Mouse (Mus musculus): ENCODE data around the gene Atp2c1. TPM values are rescaled to one million over a fixed set of nuclear protein-coding genes. Genes with fewer than 3 reads are reported as not detected.

Gene Atp2c1
- polyA plus RNA-seq, 1 experiment, result 108 TPM

GRCm38 (mm10) chr9:105484338-105485084, 42.6 kb downstream of the Atp2c1 start:
- DNase-seq, result no peak
- no peak for TF ChIP-seq POLR2A (IDR thresholded peaks at IDR 0.05; ENCODE audit: borderline replicate concordance, insufficient read depth, low read length)
- no peak for TF ChIP-seq CTCF (IDR thresholded peaks at IDR 0.05; ENCODE audit: borderline replicate concordance, insufficient read depth, low read depth, low read length)
- 71% methylated on average over 5 of the region's 5 CpGs for WGBS
- peak overlapping the region; percentile 30; the same call in 1 of the 2 replicates for H3K27ac ChIP-seq (ENCODE audit: insufficient read depth, low read length)
- H3K4me3 ChIP-seq (replicated peaks; ENCODE audit: insufficient read depth, low read depth, low read length), result no peak overlapping the region
- no peaks in the 10 kb centered on the region for H3K27me3 ChIP-seq (ENCODE audit: control insufficient read depth, insufficient read depth, low read length)
- peaks cover 8% of the 10 kb centered on the region for H3K4me1 ChIP-seq (ENCODE audit: control insufficient read depth, insufficient read depth, low read length)

GRCm38 (mm10) chr9:105483880-105484279, 43.2 kb downstream of the Atp2c1 start:
- Histone ChIP-seq H3K4me3 (replicated peaks; ENCODE audit: insufficient read depth, low read depth, low read length) (no peak overlapping the region), H3K4me1 (ENCODE audit: control insufficient read depth, insufficient read depth, low read length) (peaks cover 8% of the 10 kb centered on the region), H3K27ac (ENCODE audit: insufficient read depth, low read length) (no peak overlapping the region), H3K27me3 (ENCODE audit: control insufficient read depth, insufficient read depth, low read length) (no peaks in the 10 kb centered on the region)
- TF ChIP-seq CTCF (IDR thresholded peaks at IDR 0.05; ENCODE audit: borderline replicate concordance, insufficient read depth, low read depth, low read length), result no peak
- no peak for TF ChIP-seq POLR2A (IDR thresholded peaks at IDR 0.05; ENCODE audit: borderline replicate concordance, insufficient read depth, low read length)
- DNase-seq, result no peak
- 80% methylated on average over 11 of the region's 11 CpGs for WGBS

GRCm38 (mm10) chr9:105482715-105483510, 44.2 kb downstream of the Atp2c1 start:
- no peak for DNase-seq
- 35% methylated on average over 4 of the region's 4 CpGs for WGBS
- no peak for TF ChIP-seq CTCF (IDR thresholded peaks at IDR 0.05; ENCODE audit: borderline replicate concordance, insufficient read depth, low read depth, low read length)
- TF ChIP-seq POLR2A (IDR thresholded peaks at IDR 0.05; ENCODE audit: borderline replicate concordance, insufficient read depth, low read length), result no peak
- H3K4me3 ChIP-seq (replicated peaks; ENCODE audit: insufficient read depth, low read depth, low read length), result no peak overlapping the region
- H3K27me3 ChIP-seq (ENCODE audit: control insufficient read depth, insufficient read depth, low read length), result no peaks in the 10 kb centered on the region
- no peak overlapping the region for H3K27ac ChIP-seq (ENCODE audit: insufficient read depth, low read length)
- H3K4me1 ChIP-seq (ENCODE audit: control insufficient read depth, insufficient read depth, low read length), result peaks cover 8% of the 10 kb centered on the region

- peak; percentile 57 to 66 for DNase-seq
- Histone ChIP-seq H3K27me3 (ENCODE audit: control insufficient read depth, insufficient read depth, low read length) (no peaks in the 10 kb centered on the region), H3K27ac (ENCODE audit: insufficient read depth, low read length) (no peak overlapping the region), H3K4me1 (ENCODE audit: control insufficient read depth, insufficient read depth, low read length) (peaks cover 8% of the 10 kb centered on the region), H3K4me3 (replicated peaks; ENCODE audit: insufficient read depth, low read depth, low read length) (no peak overlapping the region)
- TF ChIP-seq CTCF (IDR thresholded peaks at IDR 0.05; ENCODE audit: borderline replicate concordance, insufficient read depth, low read depth, low read length), result no peak
- no peak for TF ChIP-seq POLR2A (IDR thresholded peaks at IDR 0.05; ENCODE audit: borderline replicate concordance, insufficient read depth, low read length)
- WGBS, result 48% methylated on average over 4 of the region's 4 CpGs
These were observed 45.0 kb downstream of the Atp2c1 start for GRCm38 (mm10) chr9:105482070-105482469.

GRCm38 (mm10) chr9:105476134-105476533, 51.0 kb downstream of the Atp2c1 start:
- Histone ChIP-seq H3K27me3 (ENCODE audit: control insufficient read depth, insufficient read depth, low read length) (no peaks in the 10 kb centered on the region), H3K27ac (ENCODE audit: insufficient read depth, low read length) (peak overlapping the region; percentile 56; the same call in 1 of the 2 replicates), H3K4me1 (ENCODE audit: control insufficient read depth, insufficient read depth, low read length) (peaks cover 6% of the 10 kb centered on the region), H3K4me3 (replicated peaks; ENCODE audit: insufficient read depth, low read depth, low read length) (no peak overlapping the region)
- TF ChIP-seq CTCF (IDR thresholded peaks at IDR 0.05; ENCODE audit: borderline replicate concordance, insufficient read depth, low read depth, low read length) (no peak), POLR2A (IDR thresholded peaks at IDR 0.05; ENCODE audit: borderline replicate concordance, insufficient read depth, low read length) (no peak)
- peak in 1 of 2 experiments; percentile 68 for DNase-seq
- 17% methylated on average over 3 of the region's 3 CpGs for WGBS

- H3K4me1 ChIP-seq (ENCODE audit: control insufficient read depth, insufficient read depth, low read length), result peaks cover 6% of the 10 kb centered on the region
- DNase-seq, result no peak
- no peaks in the 10 kb centered on the region for H3K27me3 ChIP-seq (ENCODE audit: control insufficient read depth, insufficient read depth, low read length)
- H3K4me3 ChIP-seq (replicated peaks; ENCODE audit: insufficient read depth, low read depth, low read length), result no peak overlapping the region
- TF ChIP-seq POLR2A (IDR thresholded peaks at IDR 0.05; ENCODE audit: borderline replicate concordance, insufficient read depth, low read length) (no peak), CTCF (IDR thresholded peaks at IDR 0.05; ENCODE audit: borderline replicate concordance, insufficient read depth, low read depth, low read length) (no peak)
- 86% methylated on average over 3 of the region's 3 CpGs for WGBS
- no peak overlapping the region for H3K27ac ChIP-seq (ENCODE audit: insufficient read depth, low read length)
These were observed 52.2 kb downstream of the Atp2c1 start for GRCm38 (mm10) chr9:105474910-105475309.

- no peak for DNase-seq
- TF ChIP-seq POLR2A (IDR thresholded peaks at IDR 0.05; ENCODE audit: borderline replicate concordance, insufficient read depth, low read length) (no peak), CTCF (IDR thresholded peaks at IDR 0.05; ENCODE audit: borderline replicate concordance, insufficient read depth, low read depth, low read length) (peak; percentile 8; the same call in 1 of the 2 replicates)
- over 99% methylated on average over 3 of the region's 3 CpGs for WGBS
- no peak overlapping the region for H3K4me3 ChIP-seq (replicated peaks; ENCODE audit: insufficient read depth, low read depth, low read length)
- H3K27ac ChIP-seq (ENCODE audit: insufficient read depth, low read length), result no peak overlapping the region
- H3K27me3 ChIP-seq (ENCODE audit: control insufficient read depth, insufficient read depth, low read length), result no peaks in the 10 kb centered on the region
- no peaks in the 10 kb centered on the region for H3K4me1 ChIP-seq (ENCODE audit: control insufficient read depth, insufficient read depth, low read length)
These were observed 59.3 kb downstream of the Atp2c1 start for GRCm38 (mm10) chr9:105467787-105468186.
